Mouse (Mus musculus): ENCODE data around the gene Olfr270. TPM values are rescaled to one million over a fixed set of nuclear protein-coding genes. Genes with fewer than 3 reads are reported as not detected.

Olfr270 gene
- not detected in 2 replicates for total RNA-seq (2017)

DNA sequence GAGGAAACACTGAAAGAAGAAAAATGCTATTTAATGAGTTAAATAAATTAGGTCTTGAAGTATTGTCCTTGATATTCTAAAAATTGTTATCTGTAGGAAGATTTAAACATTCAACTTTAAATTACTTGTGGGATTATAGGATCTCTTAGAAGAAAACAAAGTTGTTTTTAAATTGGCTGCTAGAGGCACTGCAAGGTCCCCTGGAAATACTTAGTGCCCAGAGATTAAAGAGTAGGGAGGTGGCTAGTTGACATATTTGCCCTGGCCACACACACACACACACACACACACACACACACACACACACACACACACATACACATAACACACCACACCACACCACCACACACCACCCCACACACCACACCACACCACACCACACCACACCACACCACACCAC is at the start of gene Olfr270:
TSS of gene Olfr270 (plus strand) at position 301 of the 400 bp plus-strand sequence.
- no peak for ATAC-seq (replicated peaks in 1 of 2; ENCODE audit: insufficient read depth in 1 of 2, low FRiP score in 2 of 2, low TSS enrichment in 1 of 2, low read depth in 1 of 2, poor library complexity in 2 of 2, severe bottlenecking in 2 of 2)

DNA sequence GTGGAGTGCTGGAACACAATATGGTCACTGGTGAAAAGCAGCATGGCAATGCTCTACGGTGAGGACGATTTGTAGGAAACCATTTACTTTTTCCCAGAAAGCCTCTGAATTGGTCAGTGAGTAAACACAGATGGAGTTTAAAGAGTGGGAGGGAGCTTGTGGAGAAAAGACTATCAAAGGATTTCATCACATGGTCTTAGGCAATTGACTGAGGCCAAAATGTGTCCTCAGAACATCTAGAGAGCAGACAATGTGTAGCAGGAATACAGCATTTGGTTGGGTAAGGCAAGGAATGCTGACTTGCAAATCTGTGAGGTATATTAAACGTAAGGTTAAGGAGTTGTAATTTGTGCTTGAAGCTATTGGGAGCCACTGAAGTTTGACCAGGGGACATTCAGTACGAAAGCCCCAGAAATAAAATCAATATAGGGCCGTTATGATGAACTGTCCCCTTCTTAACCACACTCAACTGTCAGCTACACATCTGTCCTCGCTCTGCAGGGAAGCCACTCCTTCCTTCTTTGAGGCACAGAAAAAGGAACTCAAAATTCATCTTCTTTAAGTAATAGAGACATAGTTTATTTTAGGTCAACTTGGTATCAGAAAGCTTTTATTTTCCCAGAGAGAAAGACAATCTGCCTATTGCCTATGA is 47.6 kb upstream of the Olfr270 start:
- ATAC-seq (replicated peaks in 1 of 2; ENCODE audit: insufficient read depth in 1 of 2, low FRiP score in 2 of 2, low TSS enrichment in 1 of 2, low read depth in 1 of 2, poor library complexity in 2 of 2, severe bottlenecking in 2 of 2), result peak; percentile 58 to 73; a peak in 3 of 4 replicates

DNA sequence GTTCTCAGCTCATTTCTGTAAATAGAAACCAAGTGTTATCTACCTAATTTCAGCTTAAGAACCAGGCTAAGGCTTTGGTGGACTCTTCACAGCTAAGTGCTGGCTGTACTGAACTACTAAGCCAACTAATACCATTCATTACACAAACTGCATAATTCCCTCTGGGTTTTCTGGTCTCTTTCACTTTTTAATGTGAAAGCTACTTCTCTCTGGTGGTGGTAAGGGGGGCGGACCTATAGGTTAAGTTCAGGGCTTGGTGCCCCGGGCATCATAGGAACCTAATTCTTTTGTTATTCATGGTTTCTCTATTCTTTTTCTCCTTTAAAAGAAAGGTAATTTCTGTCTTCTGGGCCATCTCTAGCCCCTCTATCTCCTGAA is 47.0 kb upstream of the Olfr270 start:
- peak in 1 of 2 experiments; percentile 25; a peak in 1 of 4 replicates for ATAC-seq (replicated peaks in 1 of 2; ENCODE audit: insufficient read depth in 1 of 2, low FRiP score in 2 of 2, low TSS enrichment in 1 of 2, low read depth in 1 of 2, poor library complexity in 2 of 2, severe bottlenecking in 2 of 2)

DNA sequence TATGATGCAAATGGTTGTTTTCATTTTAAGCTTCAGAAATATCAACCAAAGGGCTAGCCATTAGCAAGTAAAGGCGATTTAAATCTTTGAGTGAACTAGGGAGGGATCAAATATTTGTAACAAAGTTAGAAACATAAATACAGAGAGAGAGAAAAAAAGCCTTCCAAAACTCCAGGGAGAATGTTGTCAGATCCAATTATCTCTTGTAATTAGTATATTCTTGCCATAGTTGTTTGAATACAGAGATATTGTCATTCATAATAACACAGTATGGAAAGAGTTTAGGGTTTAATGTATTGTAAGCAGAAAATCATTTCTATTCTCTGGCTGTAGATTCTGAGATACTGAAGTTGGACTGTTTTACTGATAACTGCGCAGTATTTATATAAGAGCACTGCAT is 45.3 kb upstream of the Olfr270 start, which contains the start of gene Olfr272:
TSS of gene Olfr272 (minus strand) at position 101 of the 400 bp plus-strand sequence.
- no peak for ATAC-seq (replicated peaks in 1 of 2; ENCODE audit: insufficient read depth in 1 of 2, low FRiP score in 2 of 2, low TSS enrichment in 1 of 2, low read depth in 1 of 2, poor library complexity in 2 of 2, severe bottlenecking in 2 of 2)

DNA sequence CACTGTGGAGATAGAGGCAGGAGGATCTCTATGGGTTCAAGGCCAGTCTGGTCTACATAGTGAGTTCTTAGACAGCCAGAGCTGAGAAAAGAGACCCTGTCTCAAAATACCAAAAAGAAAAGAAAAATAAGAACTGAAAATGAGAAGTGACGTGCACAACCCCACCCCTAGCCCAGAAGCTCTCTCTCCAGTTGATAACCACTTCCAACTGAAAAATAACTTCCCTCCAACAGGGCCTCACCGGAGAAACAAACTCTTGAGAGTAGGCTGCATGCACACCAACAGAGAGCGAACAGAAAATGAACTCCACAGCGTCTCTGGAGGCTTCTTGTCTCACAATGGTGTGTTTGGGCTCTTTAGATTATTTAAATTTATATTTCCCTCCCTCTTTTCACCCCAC is 33.9 kb upstream of the Olfr270 start:
- ATAC-seq (replicated peaks in 1 of 2; ENCODE audit: insufficient read depth in 1 of 2, low FRiP score in 2 of 2, low TSS enrichment in 1 of 2, low read depth in 1 of 2, poor library complexity in 2 of 2, severe bottlenecking in 2 of 2), result no peak

DNA sequence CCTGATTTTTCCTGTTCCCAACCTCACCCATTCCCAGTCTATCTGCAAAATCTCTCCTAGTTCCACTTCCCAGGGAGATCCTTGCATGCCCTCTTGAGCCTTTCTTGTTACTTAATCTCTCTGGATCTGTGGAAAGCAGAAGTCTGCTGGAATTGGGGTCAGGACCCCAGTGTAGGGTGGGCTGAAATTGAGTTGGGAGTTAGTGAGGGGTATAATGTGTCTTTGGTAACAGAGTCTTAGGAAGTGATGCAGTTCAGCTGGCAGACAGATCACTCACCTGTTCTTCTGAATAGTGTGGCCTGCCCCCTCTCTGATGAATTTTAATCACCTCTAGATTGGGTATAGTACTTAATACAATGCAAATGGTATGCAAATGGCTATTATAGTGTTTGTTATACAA is 17.7 kb upstream of the Olfr270 start:
- no peak for ATAC-seq (replicated peaks in 1 of 2; ENCODE audit: insufficient read depth in 1 of 2, low FRiP score in 2 of 2, low TSS enrichment in 1 of 2, low read depth in 1 of 2, poor library complexity in 2 of 2, severe bottlenecking in 2 of 2)

DNA sequence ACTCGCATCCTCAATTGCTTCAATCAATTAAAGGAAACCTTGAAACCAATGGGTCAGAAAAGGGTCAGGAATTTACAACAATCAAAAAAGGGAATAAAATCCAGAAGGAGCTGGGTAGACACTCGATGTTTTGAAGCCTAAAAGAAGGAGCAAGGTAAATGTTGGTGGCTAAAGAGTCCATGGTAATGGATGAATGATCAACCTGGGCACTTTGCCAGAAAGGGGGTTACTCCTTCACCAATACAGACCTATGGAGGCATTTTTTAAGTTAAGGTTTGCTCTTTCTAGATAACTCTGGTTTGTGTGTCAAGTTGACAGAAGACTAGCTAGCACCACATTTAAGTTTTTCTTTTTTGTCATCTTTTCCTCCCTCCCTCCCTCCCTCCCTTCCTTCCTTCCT is 15.3 kb upstream of the Olfr270 start:
- ATAC-seq (replicated peaks in 1 of 2; ENCODE audit: insufficient read depth in 1 of 2, low FRiP score in 2 of 2, low TSS enrichment in 1 of 2, low read depth in 1 of 2, poor library complexity in 2 of 2, severe bottlenecking in 2 of 2), result no peak

DNA sequence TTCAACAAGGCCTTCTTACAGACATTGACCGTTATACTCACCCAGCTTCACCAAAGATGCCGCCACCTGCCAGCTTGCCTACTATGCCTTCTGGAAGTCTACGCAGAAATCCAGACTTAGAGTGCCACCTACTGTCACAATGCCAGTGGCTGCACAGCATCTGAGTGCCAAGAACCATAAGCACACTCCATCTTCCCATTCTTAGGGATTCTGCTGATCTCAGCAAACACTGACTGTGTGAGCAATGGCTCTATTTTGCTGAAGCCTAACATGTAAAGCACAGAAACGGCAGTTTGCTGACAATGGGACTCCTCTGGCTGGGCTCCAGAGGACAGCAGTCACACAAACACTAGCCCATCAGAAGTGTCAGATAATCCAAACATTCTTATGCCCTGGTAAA is 5.7 kb upstream of the Olfr270 start:
- ATAC-seq (replicated peaks in 1 of 2; ENCODE audit: insufficient read depth in 1 of 2, low FRiP score in 2 of 2, low TSS enrichment in 1 of 2, low read depth in 1 of 2, poor library complexity in 2 of 2, severe bottlenecking in 2 of 2), result peak; percentile 45 to 75; a peak in 3 of 4 replicates

DNA sequence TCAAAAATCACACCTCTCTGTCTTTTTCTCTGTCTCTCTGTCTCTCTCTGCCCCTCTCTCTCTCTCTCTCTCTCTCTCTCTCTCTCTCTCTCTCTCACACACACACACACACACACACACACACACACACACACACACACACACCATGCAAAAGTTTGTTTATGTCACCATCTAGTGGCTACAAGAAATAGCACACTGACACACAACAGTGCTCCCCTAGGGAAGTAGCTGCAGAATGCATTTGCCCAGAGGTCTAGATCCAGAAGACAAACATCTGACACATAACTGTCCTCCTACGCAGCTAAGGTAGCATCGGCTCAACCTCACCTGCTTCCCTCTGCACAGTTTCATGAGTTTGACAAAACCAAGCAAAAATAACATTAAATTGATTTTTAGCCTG is 20.9 kb downstream of the Olfr270 start:
- ATAC-seq (replicated peaks in 1 of 2; ENCODE audit: insufficient read depth in 1 of 2, low FRiP score in 2 of 2, low TSS enrichment in 1 of 2, low read depth in 1 of 2, poor library complexity in 2 of 2, severe bottlenecking in 2 of 2), result peak; percentile 56 to 60; a peak in 3 of 4 replicates

DNA sequence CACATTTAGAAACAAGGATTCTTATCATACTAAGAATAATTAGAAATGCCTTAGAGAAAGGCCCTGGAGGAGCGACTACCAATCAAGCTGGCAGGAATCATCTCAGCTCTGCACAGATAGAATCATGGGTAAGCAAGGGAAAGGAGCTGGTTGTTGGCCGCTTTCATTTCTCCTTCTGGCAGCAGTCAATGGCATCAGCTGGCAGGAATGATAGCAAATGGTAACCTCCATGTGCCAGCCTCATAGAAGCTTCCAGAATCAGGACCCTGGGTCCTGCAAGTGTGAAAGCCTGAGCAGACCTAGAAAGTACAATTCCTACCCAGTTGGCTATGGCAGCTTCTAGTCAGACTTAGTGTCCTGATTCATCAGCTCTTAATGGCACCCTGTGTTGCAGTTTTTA is 21.9 kb downstream of the Olfr270 start:
- ATAC-seq (replicated peaks in 1 of 2; ENCODE audit: insufficient read depth in 1 of 2, low FRiP score in 2 of 2, low TSS enrichment in 1 of 2, low read depth in 1 of 2, poor library complexity in 2 of 2, severe bottlenecking in 2 of 2), result no peak

DNA sequence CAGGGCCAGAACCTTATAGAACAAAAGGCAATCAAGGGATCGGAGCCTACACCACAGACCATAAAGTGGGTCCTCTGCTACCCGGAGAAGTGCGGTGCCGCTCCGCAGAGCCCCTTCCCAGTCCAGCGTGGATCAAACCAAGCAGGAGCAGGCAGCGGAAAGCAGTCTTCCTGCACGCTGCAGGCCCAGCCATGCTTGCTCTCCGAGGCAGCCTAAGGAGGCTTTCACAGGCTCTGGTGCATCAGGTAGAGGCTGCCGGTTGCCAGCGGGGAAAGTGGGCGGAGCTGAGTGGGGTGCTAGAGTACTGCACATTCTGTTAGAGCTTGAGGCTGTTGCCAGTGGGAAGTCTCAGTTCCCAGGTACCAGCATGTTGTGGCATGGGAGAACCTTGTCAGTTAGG is 24.9 kb downstream of the Olfr270 start, which contains the start of gene Nipsnap3a:
TSS of gene Nipsnap3a (plus strand) at position 25 of the 400 bp plus-strand sequence.
- ATAC-seq (replicated peaks in 1 of 2; ENCODE audit: insufficient read depth in 1 of 2, low FRiP score in 2 of 2, low TSS enrichment in 1 of 2, low read depth in 1 of 2, poor library complexity in 2 of 2, severe bottlenecking in 2 of 2), result peak; percentile 42 to 56; a peak in 2 of 4 replicates

DNA sequence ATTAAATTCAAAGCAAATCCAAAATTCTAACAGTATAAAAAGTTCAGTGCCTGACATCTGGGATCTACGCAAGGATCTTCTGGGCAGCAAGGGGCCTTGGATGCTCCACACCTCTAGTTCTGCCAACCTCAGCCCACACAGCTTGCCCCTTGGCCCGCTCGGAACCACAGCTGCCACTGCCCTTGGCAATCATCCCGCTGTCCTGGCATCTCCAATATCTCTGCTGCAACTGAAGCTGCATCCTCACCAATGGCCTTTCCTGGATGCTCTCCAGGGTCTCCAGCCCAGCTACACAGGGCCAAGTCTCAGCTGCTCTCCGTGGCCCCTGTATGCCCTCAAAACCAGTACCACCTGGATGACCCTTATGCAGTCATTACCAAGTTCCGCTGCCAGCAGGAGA is 35.1 kb downstream of the Olfr270 start:
- no peak for ATAC-seq (replicated peaks in 1 of 2; ENCODE audit: insufficient read depth in 1 of 2, low FRiP score in 2 of 2, low TSS enrichment in 1 of 2, low read depth in 1 of 2, poor library complexity in 2 of 2, severe bottlenecking in 2 of 2)

DNA sequence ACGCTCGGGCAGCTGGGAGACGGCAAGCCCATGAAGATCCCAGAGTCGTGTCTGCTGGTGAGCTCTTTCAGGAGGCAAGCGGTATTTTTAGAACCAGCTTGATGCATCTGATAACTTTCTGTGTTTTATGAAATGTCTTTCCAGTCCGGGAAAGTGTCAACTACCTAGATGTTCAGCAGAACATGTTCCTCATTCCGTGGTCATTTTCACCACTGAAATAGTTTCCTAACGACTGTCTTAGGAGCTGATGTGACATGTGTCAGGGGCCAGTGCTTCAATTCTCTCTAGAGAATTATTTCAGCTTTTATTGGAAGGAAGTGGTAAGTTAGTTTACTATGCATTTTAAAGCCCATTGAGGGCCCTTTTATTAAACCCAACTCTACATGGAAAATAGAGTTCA is 35.8 kb downstream of the Olfr270 start:
- ATAC-seq (replicated peaks in 1 of 2; ENCODE audit: insufficient read depth in 1 of 2, low FRiP score in 2 of 2, low TSS enrichment in 1 of 2, low read depth in 1 of 2, poor library complexity in 2 of 2, severe bottlenecking in 2 of 2), result peak; percentile 53 to 59; a peak in 3 of 4 replicates

DNA sequence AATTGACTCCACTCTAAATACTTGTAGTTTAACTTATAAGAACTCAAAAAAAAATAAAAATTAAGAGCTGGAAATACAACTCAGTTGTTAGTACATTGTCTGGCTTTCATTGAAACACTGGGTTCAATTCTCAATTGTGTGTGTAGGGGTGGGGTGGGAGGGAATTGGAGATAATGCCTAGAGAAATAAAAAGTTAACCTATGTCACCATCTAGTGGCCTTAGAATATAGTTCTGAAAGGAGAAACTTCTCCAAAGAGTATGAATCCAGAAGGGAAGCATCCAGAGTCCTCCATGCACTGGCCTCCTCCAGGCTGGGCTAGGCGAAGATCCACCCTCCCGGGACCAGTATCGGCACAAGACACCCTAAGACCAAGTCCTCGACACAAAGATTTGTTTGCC is 44.8 kb downstream of the Olfr270 start:
- no peak for ATAC-seq (replicated peaks in 1 of 2; ENCODE audit: insufficient read depth in 1 of 2, low FRiP score in 2 of 2, low TSS enrichment in 1 of 2, low read depth in 1 of 2, poor library complexity in 2 of 2, severe bottlenecking in 2 of 2)

DNA sequence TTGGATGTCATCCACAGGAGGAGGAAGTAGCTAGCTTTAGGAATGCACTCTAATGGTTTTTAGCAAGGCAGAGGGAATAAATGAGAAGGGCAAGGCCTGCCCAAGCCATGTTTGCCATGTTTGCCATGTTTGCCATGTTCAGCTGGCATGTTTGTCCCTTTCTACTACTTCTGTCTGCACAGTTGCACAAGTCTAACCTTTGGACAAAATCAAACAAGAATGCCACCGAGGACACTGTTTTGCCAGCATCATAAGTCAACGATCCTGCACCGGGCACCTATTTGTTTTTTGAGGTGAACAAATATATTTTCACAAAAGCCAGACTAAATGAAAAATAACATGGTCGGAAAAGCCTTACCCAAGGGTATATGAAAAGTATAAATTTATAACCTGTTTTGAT is 45.5 kb downstream of the Olfr270 start:
- ATAC-seq (replicated peaks in 1 of 2; ENCODE audit: insufficient read depth in 1 of 2, low FRiP score in 2 of 2, low TSS enrichment in 1 of 2, low read depth in 1 of 2, poor library complexity in 2 of 2, severe bottlenecking in 2 of 2), result no peak

DNA sequence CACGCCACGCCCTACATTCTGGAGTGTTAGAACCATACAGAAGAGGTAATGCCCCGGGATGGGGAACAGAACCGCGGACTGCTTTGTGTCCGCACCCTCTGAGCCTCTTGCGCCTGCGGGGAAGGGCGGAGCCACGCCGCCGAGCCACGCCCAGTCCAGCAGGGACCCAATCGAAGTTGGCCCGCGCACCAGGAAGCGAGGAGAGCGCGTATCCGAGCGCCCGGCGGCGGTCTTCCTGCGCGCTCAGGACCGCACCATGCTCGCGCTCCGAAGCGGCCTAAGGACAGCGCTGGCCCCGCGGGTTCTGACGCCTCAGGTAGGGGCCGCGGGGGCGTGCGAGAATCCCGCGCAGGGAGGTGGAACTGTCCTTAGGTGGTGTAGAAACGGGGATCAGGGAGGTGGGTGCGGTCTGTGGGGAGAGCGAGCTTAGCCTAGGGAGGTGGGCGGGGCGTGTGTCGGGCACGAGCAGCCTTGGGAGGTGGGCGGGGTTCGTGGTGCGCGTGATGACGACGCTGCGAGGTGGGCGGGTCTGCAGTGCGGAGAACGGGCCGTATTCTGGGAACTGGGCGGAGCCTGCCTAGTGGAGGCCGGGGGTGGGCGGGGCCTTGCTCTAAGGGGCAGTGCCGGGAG is 47.5 kb downstream of the Olfr270 start, which contains the start of gene Nipsnap3b:
TSS of gene Nipsnap3b (plus strand) at position 149 of the 630 bp plus-strand sequence.
- ATAC-seq (replicated peaks in 1 of 2; ENCODE audit: insufficient read depth in 1 of 2, low FRiP score in 2 of 2, low TSS enrichment in 1 of 2, low read depth in 1 of 2, poor library complexity in 2 of 2, severe bottlenecking in 2 of 2), result peak; percentile 94 to 95

DNA sequence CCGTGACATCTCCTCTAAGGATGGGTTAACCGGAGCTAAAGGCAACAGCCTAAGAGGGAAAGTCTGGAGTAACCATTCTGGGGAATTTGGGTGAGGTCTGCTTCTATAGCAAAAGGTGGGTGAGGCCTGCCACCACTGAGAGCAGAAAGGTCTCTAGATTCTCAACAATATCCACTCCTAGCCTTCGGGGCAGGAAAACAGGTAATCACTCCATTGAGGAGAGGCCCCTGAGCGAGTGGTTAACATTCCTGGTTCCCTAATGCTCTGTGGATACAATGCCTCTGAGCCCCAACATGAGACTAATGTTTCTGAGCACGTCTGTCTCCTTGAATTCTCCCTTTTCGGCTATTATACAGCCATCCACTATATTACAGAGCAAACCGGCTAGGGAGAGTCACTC is 50.1 kb downstream of the Olfr270 start:
- ATAC-seq (replicated peaks in 1 of 2; ENCODE audit: insufficient read depth in 1 of 2, low FRiP score in 2 of 2, low TSS enrichment in 1 of 2, low read depth in 1 of 2, poor library complexity in 2 of 2, severe bottlenecking in 2 of 2), result no peak

DNA sequence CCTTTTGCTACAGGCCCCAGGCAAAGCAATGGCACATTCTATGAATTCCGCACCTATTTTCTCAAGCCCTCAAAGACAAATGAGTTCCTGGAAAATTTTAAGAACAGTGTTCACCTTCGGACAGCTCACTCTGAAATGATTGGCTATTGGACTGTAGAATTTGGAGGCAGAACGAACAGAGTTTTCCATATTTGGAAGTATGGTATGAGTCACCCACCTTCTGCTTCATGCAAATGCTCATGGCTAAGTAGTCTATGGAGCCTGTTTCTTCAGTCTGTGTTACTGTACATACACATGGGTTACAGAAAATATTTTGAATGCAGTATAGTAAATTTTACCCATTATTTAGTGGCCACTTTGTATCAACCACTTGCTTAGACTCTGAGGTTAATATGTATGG is 50.7 kb downstream of the Olfr270 start:
- no peak for ATAC-seq (replicated peaks in 1 of 2; ENCODE audit: insufficient read depth in 1 of 2, low FRiP score in 2 of 2, low TSS enrichment in 1 of 2, low read depth in 1 of 2, poor library complexity in 2 of 2, severe bottlenecking in 2 of 2)

DNA sequence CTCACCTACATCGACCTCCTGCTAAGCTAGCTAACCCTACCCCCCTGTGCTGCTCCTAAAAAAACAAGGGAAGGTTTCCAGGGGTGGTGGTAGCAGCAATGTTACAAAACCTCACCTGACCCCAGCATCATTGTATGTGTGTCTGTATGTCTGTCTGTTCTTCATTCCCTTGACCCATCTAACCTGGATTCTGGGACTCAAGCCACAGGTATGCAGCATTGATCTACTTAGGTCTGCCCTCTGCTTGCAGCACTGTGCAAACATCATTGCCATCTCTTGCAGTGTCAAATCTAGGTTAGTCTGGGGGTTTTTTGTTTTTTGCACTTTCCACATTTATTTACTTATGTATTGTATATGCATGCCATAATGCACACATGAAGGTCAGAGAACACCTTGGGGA is 54.0 kb downstream of the Olfr270 start:
- ATAC-seq (replicated peaks in 1 of 2; ENCODE audit: insufficient read depth in 1 of 2, low FRiP score in 2 of 2, low TSS enrichment in 1 of 2, low read depth in 1 of 2, poor library complexity in 2 of 2, severe bottlenecking in 2 of 2), result no peak
